Mouse (Mus musculus): ENCODE measurements around the gene Isl1.

The Isl1 gene

GRCm38 (mm10) chr13:116295401-116295800 is 14.1 kb downstream of the Isl1 start:
- DNase-seq (ENCODE audit: extremely low read depth, low read depth, low spot score): no peak

- DNase-seq (ENCODE audit: extremely low read depth, low read depth, low spot score): no peak
Observed at GRCm38 (mm10) chr13:116294734-116295133, 14.8 kb downstream of the Isl1 start.

GRCm38 (mm10) chr13:116294151-116294461 is 15.4 kb downstream of the Isl1 start:
- no peak for DNase-seq (ENCODE audit: extremely low read depth, low read depth, low spot score)

DNA sequence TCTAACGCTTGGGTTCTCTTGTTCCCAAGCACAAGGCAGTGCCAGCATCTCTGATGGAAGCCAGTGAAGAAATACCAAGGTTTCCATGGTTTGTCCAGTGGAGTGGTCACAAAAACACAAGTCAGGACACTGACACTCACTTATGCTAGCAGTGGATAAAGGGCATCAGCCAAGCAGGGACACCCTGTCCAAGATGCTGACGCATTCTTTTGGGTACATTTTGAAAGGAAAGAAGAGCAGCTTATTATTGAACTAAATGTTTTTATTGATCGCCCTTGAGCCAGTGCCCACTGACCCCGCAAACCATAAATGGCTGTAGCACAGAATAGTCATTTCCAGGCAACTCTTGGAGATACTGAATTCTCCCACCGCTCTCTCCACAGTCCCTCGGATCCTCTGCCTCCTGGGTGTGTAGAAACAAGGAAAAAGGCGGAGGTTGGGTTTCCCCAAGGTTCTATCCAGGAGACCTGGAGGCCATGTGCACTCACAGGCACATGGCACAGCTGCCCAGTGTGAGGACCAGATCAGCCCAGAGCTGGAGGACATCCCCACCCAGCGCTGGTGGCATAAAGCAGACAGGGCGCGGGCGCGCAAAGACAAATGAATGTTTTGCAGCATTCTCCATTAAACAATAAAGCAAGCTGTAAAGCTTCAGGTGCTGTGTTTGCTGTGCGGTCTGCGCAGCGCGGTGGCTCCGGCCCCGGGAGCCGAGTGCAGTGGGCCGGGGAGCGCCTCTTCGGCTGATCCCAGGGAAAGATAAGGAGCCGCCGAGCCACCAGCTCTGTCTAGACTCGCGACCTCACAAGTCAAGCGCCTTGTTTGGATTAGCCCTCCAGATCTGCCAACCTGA is 16.0 kb downstream of the Isl1 start:
- DNase-seq (ENCODE audit: extremely low read depth, low read depth, low spot score): no peak

GRCm38 (mm10) chr13:116289655-116290054 is 19.8 kb downstream of the Isl1 start:
- DNase-seq (ENCODE audit: extremely low read depth, low read depth, low spot score): no peak

GRCm38 (mm10) chr13:116279207-116279772 is 30.2 kb downstream of the Isl1 start:
- DNase-seq (ENCODE audit: extremely low read depth, low read depth, low spot score): no peak
